Mouse (Mus musculus) forebrain, embryonic 11.5 days (tissue): ENCODE results near the gene Mfsd12. TPM values are rescaled to one million over a fixed set of nuclear protein-coding genes. Genes with fewer than 3 reads are reported as not detected.

ENCODE experiments used
- ATAC-seq: fragments of 200-750 bp; cut with Nextera tagmentation; replicated peaks from 2 replicates; pipeline ENCODE4 v1.8.0; 2017; ENCODE audit warnings: moderate TSS enrichment; ENCODE audit not compliant: low FRiP score
- DNase-seq: peaks from one replicate; pipeline ENCODE4 v3.0.0-alpha.2; 2017; ENCODE audit warnings: low spot score
- H3K27ac ChIP-seq: fragments of 300-500 bp; sonication (generic); 2 replicates; pipeline ENCODE4 v1.5.1; 2014; ENCODE audit warnings: low read depth, low read length
- H3K27me3 ChIP-seq: fragments of 300-500 bp; sonication (generic); 2 replicates; pipeline ENCODE4 v1.6.1; 2014; ENCODE audit warnings: mild to moderate bottlenecking, low read length, mixed read lengths; ENCODE audit not compliant: control insufficient read depth, insufficient read depth
- H3K36me3 ChIP-seq: fragments of 300-500 bp; sonication (generic); 2 replicates; pipeline ENCODE4 v1.6.1; 2014; ENCODE audit warnings: mild to moderate bottlenecking, low read length, moderate library complexity, mixed read lengths; ENCODE audit not compliant: control insufficient read depth, insufficient read depth
- H3K4me1 ChIP-seq: fragments of 300-500 bp; sonication (generic); replicated peaks from 2 replicates; pipeline ENCODE4 v1.6.1; 2014; ENCODE audit warnings: low read length, mixed read lengths; ENCODE audit not compliant: control insufficient read depth, insufficient read depth
- H3K4me2 ChIP-seq: fragments of 300-500 bp; sonication (generic); 2 replicates; pipeline ENCODE4 v1.6.1; 2014; ENCODE audit warnings: low read depth, mild to moderate bottlenecking, low read length, moderate library complexity, mixed read lengths; ENCODE audit not compliant: severe bottlenecking
- H3K4me3 ChIP-seq: fragments of 300-500 bp; sonication (generic); 2 replicates; pipeline ENCODE4 v1.5.1; 2014; ENCODE audit warnings: low read depth, low read length
- H3K9ac ChIP-seq: fragments of 300-500 bp; sonication (generic); 2 replicates; pipeline ENCODE4 v1.6.1; 2014; ENCODE audit warnings: low read length
- H3K9me3 ChIP-seq: fragments of 300-500 bp; sonication (generic); 2 replicates; pipeline ENCODE4 v1.6.1; 2016; ENCODE audit warnings: low read length, mixed read lengths; ENCODE audit not compliant: control insufficient read depth
- WGBS: fragments of 180-500 bp; shearing (Covaris S2); extraction: QIAGEN DNeasy Blood & Tissue Kit; methylation state at CpG from one replicate; pipeline ENCODE4 v1.1.7; 2014; 5-methylcytosine and 5-hydroxymethylcytosine counted together
- polyA plus RNA-seq: library from polyadenylated mRNA; unstranded; fragments of >200 nt; fragmentation: Nextera tagmentation; extraction: Ambion mirVana; gene quantifications from 2 replicates; pipeline ENCODE4 v1.2.1, GENCODE M21; 2014

Mfsd12 gene
- polyA plus RNA-seq, 1 experiment from 2014 or later: 4.7 TPM

- H3K9me3 ChIP-seq: no peaks in the 10 kb centered on the region
- DNase-seq (no peak), ATAC-seq (no peak)
- peaks cover 4% of the 10 kb centered on the region for H3K4me1 ChIP-seq
- no peak overlapping the region for H3K4me3 ChIP-seq
- no peak overlapping the region for H3K4me2 ChIP-seq
- WGBS: 86% methylated on average over 4 of the region's 4 CpGs
- H3K27ac ChIP-seq: no peak overlapping the region
- no peak overlapping the region for H3K9ac ChIP-seq
- no peaks in the 10 kb centered on the region for H3K36me3 ChIP-seq
- no peaks in the 10 kb centered on the region; the same call in 1 of the 2 replicates for H3K27me3 ChIP-seq
These were observed 38.6 kb downstream of the Mfsd12 start for GRCm38 (mm10) chr10:81395865-81396264.

- no peak for ATAC-seq
- H3K27me3 ChIP-seq: no peaks in the 10 kb centered on the region; the same call in 1 of the 2 replicates
- peak overlapping the region; percentile 17; the same call in 1 of the 2 replicates for H3K9ac ChIP-seq
- H3K36me3 ChIP-seq: no peaks in the 10 kb centered on the region
- H3K4me1 ChIP-seq: peaks cover 13% of the 10 kb centered on the region
- no peak overlapping the region for H3K4me2 ChIP-seq
- 60% methylated on average over 5 of the region's 5 CpGs for WGBS
- no peaks in the 10 kb centered on the region for H3K9me3 ChIP-seq
- no peak for DNase-seq
- no peak overlapping the region for H3K27ac ChIP-seq
- no peak overlapping the region for H3K4me3 ChIP-seq
These were observed 39.5 kb downstream of the Mfsd12 start for GRCm38 (mm10) chr10:81396749-81397148.

DNA sequence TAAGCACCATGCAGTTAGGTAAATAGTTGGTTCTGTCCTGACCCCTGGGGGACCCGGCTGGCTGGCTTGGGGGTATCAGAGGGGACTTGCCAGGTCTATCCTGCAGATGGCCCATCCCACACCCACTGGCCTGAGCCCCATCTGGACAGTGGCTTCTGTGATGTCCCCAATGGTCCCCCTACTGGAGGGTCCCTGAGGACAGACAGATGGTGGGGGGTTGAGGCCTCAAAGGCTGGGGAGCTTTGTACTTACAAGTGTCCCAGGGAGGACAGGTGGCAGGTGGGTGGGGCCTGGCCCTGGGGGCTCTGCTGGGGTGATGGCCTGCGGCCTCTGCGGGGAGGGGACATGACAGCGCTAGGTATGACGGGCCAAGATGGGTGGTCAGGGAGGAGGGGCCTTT lies 42.0 kb downstream of the Mfsd12 start:
- H3K4me2 ChIP-seq: 0 out of 2 replicates have a peak overlapping the region, but pooled peaks have one; percentile 5
- H3K9me3 ChIP-seq: no peaks in the 10 kb centered on the region
- peaks cover 3% of the 10 kb centered on the region for H3K27me3 ChIP-seq
- no peaks in the 10 kb centered on the region for H3K36me3 ChIP-seq
- peaks cover 27% of the 10 kb centered on the region for H3K4me1 ChIP-seq
- H3K9ac ChIP-seq: no peak overlapping the region; the same call in 1 of the 2 replicates
- H3K27ac ChIP-seq: no peak overlapping the region
- 71% methylated on average over 5 of the region's 5 CpGs for WGBS
- no peak overlapping the region for H3K4me3 ChIP-seq
- no peak for DNase-seq
- ATAC-seq: no peak

GRCm38 (mm10) chr10:81399798-81400308 lies 42.6 kb downstream of the Mfsd12 start:
- H3K4me1 ChIP-seq: peaks cover 27% of the 10 kb centered on the region
- DNase-seq: no peak
- H3K36me3 ChIP-seq: no peaks in the 10 kb centered on the region
- no peak overlapping the region for H3K27ac ChIP-seq
- H3K27me3 ChIP-seq: peaks cover 8% of the 10 kb centered on the region
- H3K9ac ChIP-seq: no peak overlapping the region
- H3K9me3 ChIP-seq: no peaks in the 10 kb centered on the region
- no peak overlapping the region for H3K4me3 ChIP-seq
- WGBS: 80% methylated on average over 18 of the region's 18 CpGs
- no peak for ATAC-seq
- no peak overlapping the region for H3K4me2 ChIP-seq

GRCm38 (mm10) chr10:81400371-81401204 lies 43.3 kb downstream of the Mfsd12 start:
- Histone ChIP-seq H3K9me3 (no peaks in the 10 kb centered on the region), H3K4me1 (peaks cover 27% of the 10 kb centered on the region), H3K36me3 (no peaks in the 10 kb centered on the region; the same call in 1 of the 2 replicates), H3K27me3 (peaks cover 9% of the 10 kb centered on the region), H3K4me2 (no peak overlapping the region), H3K4me3 (no peak overlapping the region), H3K27ac (0 out of 2 replicates have a peak overlapping the region, but pooled peaks have one; percentile 50), H3K9ac (0 out of 2 replicates have a peak overlapping the region, but pooled peaks have one; percentile 16)
- WGBS: 48% methylated on average over 22 of the region's 22 CpGs
- ATAC-seq (no peak), DNase-seq (no peak)

GRCm38 (mm10) chr10:81401205-81401520 lies 43.9 kb downstream of the Mfsd12 start:
- no peak overlapping the region for H3K4me3 ChIP-seq
- peak overlapping the region; percentile 69 for H3K27ac ChIP-seq
- 30% methylated on average over 10 of the region's 10 CpGs for WGBS
- no peaks in the 10 kb centered on the region for H3K9me3 ChIP-seq
- ATAC-seq (no peak), DNase-seq (no peak)
- H3K4me2 ChIP-seq: no peak overlapping the region
- H3K36me3 ChIP-seq: no peaks in the 10 kb centered on the region; the same call in 1 of the 2 replicates
- H3K4me1 ChIP-seq: peaks cover 27% of the 10 kb centered on the region
- H3K27me3 ChIP-seq: peaks cover 10% of the 10 kb centered on the region
- H3K9ac ChIP-seq: no peak overlapping the region

DNA sequence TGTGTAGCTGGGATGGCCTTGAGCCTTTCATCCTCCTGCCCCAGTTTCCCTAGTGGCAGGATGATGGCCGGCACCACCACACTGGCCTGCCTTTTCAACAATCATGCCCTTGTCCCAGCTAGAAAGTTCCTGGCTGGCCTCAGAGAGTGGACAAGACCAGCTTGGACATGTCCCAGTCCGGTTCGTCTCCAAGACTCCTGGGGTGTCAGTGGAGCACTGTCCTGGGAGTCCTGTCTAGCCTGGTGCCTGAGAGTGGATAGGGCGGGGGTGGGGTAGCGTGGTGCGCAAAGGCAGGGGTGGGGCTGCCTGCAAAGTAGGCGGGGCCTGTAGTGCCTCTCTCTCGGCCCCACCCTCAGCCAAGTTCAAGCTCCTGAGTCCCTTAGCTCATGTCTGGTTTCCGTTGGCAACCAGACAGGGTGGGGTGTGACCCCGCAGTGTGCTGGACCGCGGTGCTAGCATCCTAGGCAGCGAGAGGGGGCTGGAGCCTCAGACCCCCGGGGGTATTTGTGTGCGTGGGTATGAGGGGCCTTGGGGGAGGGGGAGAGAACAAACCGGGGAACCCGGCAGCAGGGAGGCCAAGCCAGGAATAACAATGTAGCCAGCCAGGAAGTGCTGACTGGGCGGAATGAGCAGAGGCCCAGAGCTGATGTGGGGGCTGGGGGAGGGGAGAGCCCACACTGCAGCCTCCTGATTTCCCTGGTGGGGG lies 44.4 kb downstream of the Mfsd12 start:
- peaks cover 27% of the 10 kb centered on the region for H3K4me1 ChIP-seq
- 4% methylated on average over 18 of the region's 18 CpGs for WGBS
- peak; percentile 88 for DNase-seq
- peaks cover 15% of the 10 kb centered on the region for H3K27me3 ChIP-seq
- H3K9me3 ChIP-seq: no peaks in the 10 kb centered on the region
- H3K36me3 ChIP-seq: no peaks in the 10 kb centered on the region; the same call in 1 of the 2 replicates
- 0 out of 2 replicates have a peak overlapping the region, but pooled peaks have one; percentile 9 for H3K4me3 ChIP-seq
- H3K9ac ChIP-seq: peak overlapping the region; percentile 54
- ATAC-seq: peak; percentile 85
- peak overlapping the region; percentile 42 for H3K4me2 ChIP-seq
- H3K27ac ChIP-seq: peak overlapping the region; percentile 69

DNA sequence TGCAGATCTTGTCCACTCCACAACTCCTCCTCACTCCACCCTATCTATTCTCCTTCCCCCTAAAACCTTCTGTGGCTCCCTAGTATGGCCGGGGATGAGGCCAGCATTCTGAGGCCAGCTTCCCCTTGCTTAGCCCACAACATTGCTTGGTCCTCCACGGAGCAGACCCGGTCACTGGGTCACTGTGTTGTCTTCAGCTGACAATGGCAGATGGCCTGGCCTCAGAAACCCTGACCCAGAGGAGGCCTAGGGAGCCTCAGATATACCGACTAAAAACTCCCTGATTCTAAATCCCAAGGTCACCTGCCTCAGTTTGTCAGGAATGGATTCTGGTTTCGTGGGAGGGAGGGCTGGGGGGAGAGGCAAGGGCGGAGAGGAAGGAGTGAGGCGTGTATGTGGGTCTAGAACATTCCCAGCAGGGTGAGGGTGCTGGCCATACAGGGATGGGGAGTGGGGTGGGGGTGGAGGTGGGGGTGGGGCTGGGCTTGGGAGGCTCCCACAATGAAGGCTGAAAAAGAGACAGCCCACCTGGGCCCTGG lies 45.0 kb downstream of the Mfsd12 start:
- H3K4me3 ChIP-seq: 0 out of 2 replicates have a peak overlapping the region, but pooled peaks have one; percentile 9
- H3K9me3 ChIP-seq: no peaks in the 10 kb centered on the region
- H3K27me3 ChIP-seq: peaks cover 21% of the 10 kb centered on the region
- no peak for ATAC-seq
- H3K4me1 ChIP-seq: peaks cover 27% of the 10 kb centered on the region
- H3K27ac ChIP-seq: peak overlapping the region; percentile 69
- H3K9ac ChIP-seq: peak overlapping the region; percentile 54
- no peak for DNase-seq
- no peaks in the 10 kb centered on the region; the same call in 1 of the 2 replicates for H3K36me3 ChIP-seq
- WGBS: 14% methylated on average over 7 of the region's 7 CpGs
- peak overlapping the region; percentile 42 for H3K4me2 ChIP-seq
